19 mouse cellular contexts compared by ENCODE assay signal in the genomic region with DNA sequence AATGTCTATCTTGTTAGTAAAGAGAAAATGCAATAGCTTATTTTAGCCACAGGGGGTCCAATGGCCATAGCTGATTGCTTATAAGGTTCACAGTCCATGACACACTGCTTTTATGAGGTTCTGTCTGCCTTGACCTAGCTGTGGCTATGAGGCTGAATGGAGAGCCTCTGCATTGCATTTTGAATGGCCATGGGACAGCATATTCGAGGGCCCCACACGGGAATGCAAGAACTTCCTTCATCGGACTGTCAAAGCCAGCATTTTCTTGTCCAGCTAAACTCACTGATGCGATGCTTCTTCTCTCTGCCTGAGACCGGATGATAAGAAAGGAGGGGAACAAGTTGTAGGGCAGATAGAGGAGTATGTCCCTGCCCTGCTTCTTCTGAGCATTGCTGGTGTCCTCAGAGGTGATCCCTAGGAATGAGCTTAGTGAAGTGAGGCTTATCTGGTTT. TPM values are rescaled to one million over a fixed set of nuclear protein-coding genes. Genes with fewer than 3 reads are reported as not detected.
DNase-seq lines count a peak whose midpoint lies in the region; ATAC-seq and TF ChIP-seq lines count a peak whose summit lies in the region.
"Had no signal": no experiment of that assay in that cellular context is flagged by ENCODE, and none has a peak within 500 bp of the region (broad histone marks: within the 10 kb centered on the region; RNA-seq: fewer than 3 reads in every experiment).

No protein-coding gene starts in this region.

- ATAC-seq in G1E (ENCODE audit: extremely low read depth, insufficient number of reproducible peaks, low FRiP score, poor library complexity, severe bottlenecking): peak; percentile 85
- ATAC-seq in erythroid progenitor cell, adult 5-6 weeks (replicated peaks; ENCODE audit: low FRiP score, poor library complexity, severe bottlenecking): peak; percentile 99
- peak; percentile 35; the same call in 1 of the 2 replicates for ATAC-seq in megakaryocyte, adult 5-6 weeks (ENCODE audit: poor library complexity, severe bottlenecking)
- ATAC-seq in monocyte, adult 5-6 weeks (replicated peaks; ENCODE audit: insufficient number of reproducible peaks, low FRiP score, low TSS enrichment, poor library complexity, severe bottlenecking): no peak
- ATAC-seq: inflammation-experienced regulatory T-cells, adult 6 months had no signal

- H3K36me3 ChIP-seq in heart, adult 2 months (ENCODE audit: control insufficient read depth, insufficient read depth, low read length): no peaks in the 10 kb centered on the region
- H3K36me3 ChIP-seq in G1E (replicated peaks): peaks cover 6% of the 10 kb centered on the region
- H3K36me3 ChIP-seq: embryonic facial prominence, embryonic 15.5 days had no signal

- no peak for TF ChIP-seq EP300 in heart, adult 2 months (IDR thresholded peaks at IDR 0.05; ENCODE audit: insufficient read depth, low read depth, low read length)

- H3K27me3 ChIP-seq in heart, adult 2 months (ENCODE audit: control insufficient read depth, insufficient read depth, low read length): no peaks in the 10 kb centered on the region
- H3K27me3 ChIP-seq in G1E (ENCODE audit: insufficient read depth, low read length): no peaks in the 10 kb centered on the region
- H3K27me3 ChIP-seq: embryonic facial prominence, embryonic 15.5 days; megakaryocyte, embryonic 14.5 days had no signal

- no peak overlapping the region for H3K4me3 ChIP-seq in heart, adult 2 months
- H3K4me3 ChIP-seq in G1E (ENCODE audit: low read depth, low read length): peak overlapping the region; percentile 9; the same call in 1 of the 2 replicates
- H3K4me3 ChIP-seq: embryonic facial prominence, embryonic 15.5 days; megakaryocyte, embryonic 14.5 days had no signal

- no peak for TF ChIP-seq POLR2A in heart, adult 2 months (IDR thresholded peaks at IDR 0.05; ENCODE audit: insufficient read depth, low read depth, low read length)

- no peaks in the 10 kb centered on the region for H3K4me1 ChIP-seq in heart, adult 2 months (ENCODE audit: control insufficient read depth, insufficient read depth, low read length)
- H3K4me1 ChIP-seq in G1E (ENCODE audit: insufficient read depth, low read depth, low read length): peaks cover 13% of the 10 kb centered on the region; the same call in 1 of the 2 replicates
- H3K4me1 ChIP-seq: embryonic facial prominence, embryonic 15.5 days had no signal

- H3K27ac ChIP-seq in heart, adult 2 months: no peak overlapping the region
- H3K27ac ChIP-seq: embryonic facial prominence, embryonic 15.5 days had no signal

- H3K9me3 ChIP-seq in G1E (replicated peaks): no peaks in the 10 kb centered on the region
- H3K9me3 ChIP-seq: embryonic facial prominence, embryonic 15.5 days; megakaryocyte, embryonic 14.5 days had no signal

- TF ChIP-seq CTCF in heart, adult 2 months (IDR thresholded peaks at IDR 0.05): 0 out of 2 replicates have a peak, but pooled peaks have one; percentile 11
- TF ChIP-seq CTCF in G1E (IDR thresholded peaks at IDR 0.05; ENCODE audit: low read depth, low read length): no peak

- intact Hi-C loops in heart, adult 2 months (cut with DNase I): no loop called here

- H3K79me2 ChIP-seq in heart, adult 2 months (replicated peaks; ENCODE audit: control insufficient read depth, insufficient read depth, low read length): no peaks in the 10 kb centered on the region

- H3K9ac ChIP-seq in heart, adult 2 months (ENCODE audit: low read depth, low read length): no peak overlapping the region
- H3K9ac ChIP-seq: embryonic facial prominence, embryonic 15.5 days had no signal

- 71% methylated on average over 5 of the region's 5 CpGs for WGBS in heart, adult 2 months

- no peak for DNase-seq in heart, adult 2 months
- no peak for DNase-seq in heart, adult 18-20 months
- DNase-seq in G1E (ENCODE audit: low spot score): no peak
- no peak for DNase-seq in lung, postnatal 14 days
- no peak for DNase-seq in ovary, postnatal 14 days (ENCODE audit: low spot score)
- DNase-seq: cerebellum, postnatal 36 days; gastrocnemius, postnatal 36 days; heart, postnatal 14 days; lung, adult 18-20 months had no signal

RNA-seq across cellular contexts. Expression of a gene that starts 14.9 kb away (rescaled TPM):
- under 1 TPM in 1 of 2 experiments, not detected in 1; 0.86 TPM for total RNA-seq in heart, adult 2 months (2021)
- polyA plus RNA-seq in heart, adult 2 months (2012; rRNA removed): 0.33 TPM in 1 of 2 replicates, not detected in the other
- total RNA-seq in heart, adult 18-20 months (2021): 1 to 10 TPM in 1 of 2 experiments, not detected in 1; 1.0 TPM
- total RNA-seq in G1E (2014; fragmentation: Nextera tagmentation): 2.0 and 8.1 TPM in 2 replicates
- not detected in 2 replicates for total RNA-seq in G1E (2017)
- not detected in 2 replicates for polyA plus RNA-seq in G1E (2012)
- not detected in 2 replicates for total RNA-seq in erythroid progenitor cell, adult 5-6 weeks (2015; ENCODE audit: low replicate concordance)
- total RNA-seq in erythroid progenitor cell, adult 5-6 weeks (2017; ENCODE audit: low replicate concordance): 13.9 TPM in 1 of 2 replicates, not detected in the other
- total RNA-seq in megakaryocyte, adult 5-6 weeks (2015): not detected in 2 replicates
- total RNA-seq in megakaryocyte, adult 5-6 weeks (2017): not detected in 2 replicates
- total RNA-seq in monocyte, adult 5-6 weeks (2017): not detected in 3 replicates
- total RNA-seq: adrenal gland, adult 18-20 months; gastrocnemius, postnatal 36 days had no signal
- polyA plus RNA-seq: embryonic facial prominence, embryonic 15.5 days; inflammation-experienced regulatory T-cells, adult 6 months; thymus, postnatal 0 days had no signal

RNA-seq across cellular contexts. Expression of a gene that starts 25.9 kb away (rescaled TPM):
- total RNA-seq in heart, adult 2 months (2021): 1 to 10 TPM; 7.3 to 8.2 TPM
- polyA plus RNA-seq in heart, adult 2 months (2012; rRNA removed): 3.3 and 6.5 TPM in 2 replicates
- total RNA-seq in heart, adult 18-20 months (2021): 1 to 10 TPM; 9.3 to 9.6 TPM
- 285 and 318 TPM in 2 replicates for total RNA-seq in G1E (2014; fragmentation: Nextera tagmentation)
- 37.5 and 41.4 TPM in 2 replicates for total RNA-seq in G1E (2017)
- 24.2 and 26.6 TPM in 2 replicates for polyA plus RNA-seq in G1E (2012)
- total RNA-seq in erythroid progenitor cell, adult 5-6 weeks (2015; ENCODE audit: low replicate concordance): 121 and 139 TPM in 2 replicates
- 73.2 and 74.3 TPM in 2 replicates for total RNA-seq in erythroid progenitor cell, adult 5-6 weeks (2017; ENCODE audit: low replicate concordance)
- 5.8 and 6.2 TPM in 2 replicates for total RNA-seq in megakaryocyte, adult 5-6 weeks (2015)
- total RNA-seq in megakaryocyte, adult 5-6 weeks (2017): 2.4 and 4.2 TPM in 2 replicates
- total RNA-seq in monocyte, adult 5-6 weeks (2017): 0.67 to 2.1 TPM (median 1.9 TPM) in 3 replicates

RNA-seq across cellular contexts. Expression of a gene that starts 41.7 kb away (rescaled TPM):
- not detected for total RNA-seq in heart, adult 2 months (2021)
- polyA plus RNA-seq in heart, adult 2 months (2012; rRNA removed): not detected in 2 replicates
- not detected for total RNA-seq in heart, adult 18-20 months (2021)
- total RNA-seq in G1E (2014; fragmentation: Nextera tagmentation) (not detected in 2 replicates), G1E (2017) (not detected in 2 replicates)
- polyA plus RNA-seq in G1E (2012): not detected in 2 replicates
- total RNA-seq in erythroid progenitor cell, adult 5-6 weeks (2015; ENCODE audit: low replicate concordance): 1.3 and 2.5 TPM in 2 replicates
- total RNA-seq in erythroid progenitor cell, adult 5-6 weeks (2017; ENCODE audit: low replicate concordance): 0.45 and 1.0 TPM in 2 replicates
- not detected in 2 replicates for total RNA-seq in megakaryocyte, adult 5-6 weeks (2015)
- not detected in 2 replicates for total RNA-seq in megakaryocyte, adult 5-6 weeks (2017)
- 2.9 TPM in 1 of 3 replicates, not detected in the others for total RNA-seq in monocyte, adult 5-6 weeks (2017)
- total RNA-seq: adrenal gland, adult 18-20 months; gastrocnemius, postnatal 36 days; heart, postnatal 14 days had no signal
- polyA plus RNA-seq: embryonic facial prominence, embryonic 15.5 days; large intestine, adult 2 months; small intestine, adult 2 months; thymus, postnatal 0 days had no signal

RNA-seq across cellular contexts. Expression of a gene that starts 52.0 kb away (rescaled TPM):
- total RNA-seq in heart, adult 2 months (2021): not detected
- polyA plus RNA-seq in heart, adult 2 months (2012; rRNA removed): 0.44 TPM in 1 of 2 replicates, not detected in the other
- total RNA-seq in heart, adult 18-20 months (2021): not detected
- total RNA-seq in G1E (2014; fragmentation: Nextera tagmentation): 11.8 and 20.1 TPM in 2 replicates
- total RNA-seq in G1E (2017): 1.3 and 3.9 TPM in 2 replicates
- 0.18 and 0.55 TPM in 2 replicates for polyA plus RNA-seq in G1E (2012)
- 16.9 and 26.4 TPM in 2 replicates for total RNA-seq in erythroid progenitor cell, adult 5-6 weeks (2015; ENCODE audit: low replicate concordance)
- 14.5 TPM in 1 of 2 replicates, not detected in the other for total RNA-seq in erythroid progenitor cell, adult 5-6 weeks (2017; ENCODE audit: low replicate concordance)
- not detected in 2 replicates for total RNA-seq in megakaryocyte, adult 5-6 weeks (2015)
- total RNA-seq in megakaryocyte, adult 5-6 weeks (2017): not detected in 2 replicates
- not detected in 3 replicates for total RNA-seq in monocyte, adult 5-6 weeks (2017)
- total RNA-seq: adrenal gland, adult 18-20 months; gastrocnemius, postnatal 36 days; heart, postnatal 14 days had no signal
- polyA plus RNA-seq: embryonic facial prominence, embryonic 15.5 days; inflammation-experienced regulatory T-cells, adult 6 months; small intestine, adult 2 months; thymus, postnatal 0 days had no signal
